Mouse (Mus musculus): ENCODE measurements around the gene Tmem14c.

The Tmem14c gene

DNA sequence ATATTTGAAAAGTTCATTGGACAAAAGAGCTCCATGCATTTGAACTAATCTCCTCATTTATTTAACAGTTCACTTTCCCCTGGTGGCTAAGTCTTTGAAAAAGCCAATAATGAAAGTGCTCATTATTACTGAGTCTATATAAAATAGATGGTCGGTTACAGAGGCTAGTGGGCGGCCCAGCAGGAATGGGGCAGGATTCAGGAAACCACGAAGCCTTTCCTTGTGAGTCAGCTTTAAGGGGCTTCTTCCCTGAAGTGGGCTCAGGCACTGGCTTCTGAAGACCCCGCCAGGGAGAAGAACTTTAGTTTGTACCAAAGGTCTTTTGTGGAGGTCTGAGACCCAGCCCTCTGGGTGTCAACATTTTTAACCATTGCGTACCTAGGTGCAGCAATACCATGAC is 35.9 kb downstream of the Tmem14c start:
- no peak for TF ChIP-seq GATA4 (IDR thresholded peaks at IDR 0.05; ENCODE audit: insufficient replicate concordance, low read length)

- TF ChIP-seq GATA4 (IDR thresholded peaks at IDR 0.05; ENCODE audit: insufficient replicate concordance, low read length) = no peak
Measured at GRCm38 (mm10) chr13:41067618-41068017, 51.5 kb downstream of the Tmem14c start.

GRCm38 (mm10) chr13:41071617-41072016 is 55.5 kb downstream of the Tmem14c start:
- TF ChIP-seq GATA4 (IDR thresholded peaks at IDR 0.05; ENCODE audit: insufficient replicate concordance, low read length) = no peak

All from liver, adult (tissue).